Mouse (Mus musculus): ENCODE measurements around the gene Gucy2d. TPM values are rescaled to one million over a fixed set of nuclear protein-coding genes. Genes with fewer than 3 reads are reported as not detected.
A peak's percentile ranks its signal among the peaks of the same experiment; 100 is the strongest.

Gene Gucy2d
- polyA plus RNA-seq, 1 experiment: not detected

- TF ChIP-seq CTCF (IDR thresholded peaks at IDR 0.05; ENCODE audit: extremely low read depth, insufficient read depth, low read length): peak; percentile 60
- no peak for TF ChIP-seq POLR2A (IDR thresholded peaks at IDR 0.05; ENCODE audit: extremely low read depth, insufficient read depth, low read length)
- no peak overlapping the region for H3K4me3 ChIP-seq (ENCODE audit: insufficient read depth, low read length)
- H3K4me1 ChIP-seq (ENCODE audit: control insufficient read depth, insufficient read depth, low read length): no peaks in the 10 kb centered on the region
These were observed 2.6 kb upstream of the Gucy2d start for GRCm38 (mm10) chr7:98437629-98438028.

GRCm38 (mm10) chr7:98446873-98447272 is 6.7 kb downstream of the Gucy2d start:
- Histone ChIP-seq H3K4me3 (ENCODE audit: insufficient read depth, low read length) (no peak overlapping the region), H3K4me1 (ENCODE audit: control insufficient read depth, insufficient read depth, low read length) (no peaks in the 10 kb centered on the region), H3K27ac (ENCODE audit: insufficient read depth, low read length) (no peak overlapping the region)
- TF ChIP-seq CTCF (IDR thresholded peaks at IDR 0.05; ENCODE audit: extremely low read depth, insufficient read depth, low read length) (no peak), POLR2A (IDR thresholded peaks at IDR 0.05; ENCODE audit: extremely low read depth, insufficient read depth, low read length) (no peak)

More at GRCm38 (mm10) chr7:98437629-98438028, 2.6 kb upstream of the Gucy2d start:
- no peak overlapping the region for H3K27ac ChIP-seq (ENCODE audit: insufficient read depth, low read length)

GRCm38 (mm10) chr7:98447585-98448308 is 7.5 kb downstream of the Gucy2d start:
- peak; percentile 44 for TF ChIP-seq CTCF (IDR thresholded peaks at IDR 0.05; ENCODE audit: extremely low read depth, insufficient read depth, low read length)
- no peak for TF ChIP-seq POLR2A (IDR thresholded peaks at IDR 0.05; ENCODE audit: extremely low read depth, insufficient read depth, low read length)
- no peak overlapping the region for H3K27ac ChIP-seq (ENCODE audit: insufficient read depth, low read length)
- H3K4me3 ChIP-seq (ENCODE audit: insufficient read depth, low read length): no peak overlapping the region
- H3K4me1 ChIP-seq (ENCODE audit: control insufficient read depth, insufficient read depth, low read length): no peaks in the 10 kb centered on the region

- TF ChIP-seq POLR2A (IDR thresholded peaks at IDR 0.05; ENCODE audit: extremely low read depth, insufficient read depth, low read length) (no peak), CTCF (IDR thresholded peaks at IDR 0.05; ENCODE audit: extremely low read depth, insufficient read depth, low read length) (no peak)
- no peak overlapping the region for H3K27ac ChIP-seq (ENCODE audit: insufficient read depth, low read length)
- H3K4me1 ChIP-seq (ENCODE audit: control insufficient read depth, insufficient read depth, low read length): no peaks in the 10 kb centered on the region
- no peak overlapping the region for H3K4me3 ChIP-seq (ENCODE audit: insufficient read depth, low read length)
These were observed 8.1 kb downstream of the Gucy2d start for GRCm38 (mm10) chr7:98448309-98448630.

GRCm38 (mm10) chr7:98449696-98450095 is 9.5 kb downstream of the Gucy2d start:
- TF ChIP-seq POLR2A (IDR thresholded peaks at IDR 0.05; ENCODE audit: extremely low read depth, insufficient read depth, low read length) (no peak), CTCF (IDR thresholded peaks at IDR 0.05; ENCODE audit: extremely low read depth, insufficient read depth, low read length) (no peak)
- H3K4me3 ChIP-seq (ENCODE audit: insufficient read depth, low read length): no peak overlapping the region
- H3K27ac ChIP-seq (ENCODE audit: insufficient read depth, low read length): no peak overlapping the region
- no peaks in the 10 kb centered on the region for H3K4me1 ChIP-seq (ENCODE audit: control insufficient read depth, insufficient read depth, low read length)

GRCm38 (mm10) chr7:98454397-98455120 is 14.3 kb downstream of the Gucy2d start:
- no peak for TF ChIP-seq POLR2A (IDR thresholded peaks at IDR 0.05; ENCODE audit: extremely low read depth, insufficient read depth, low read length)
- no peak for TF ChIP-seq CTCF (IDR thresholded peaks at IDR 0.05; ENCODE audit: extremely low read depth, insufficient read depth, low read length)
- no peak overlapping the region for H3K27ac ChIP-seq (ENCODE audit: insufficient read depth, low read length)
- no peaks in the 10 kb centered on the region for H3K4me1 ChIP-seq (ENCODE audit: control insufficient read depth, insufficient read depth, low read length)
- H3K4me3 ChIP-seq (ENCODE audit: insufficient read depth, low read length): no peak overlapping the region

- Histone ChIP-seq H3K4me3 (ENCODE audit: insufficient read depth, low read length) (no peak overlapping the region), H3K27ac (ENCODE audit: insufficient read depth, low read length) (no peak overlapping the region), H3K4me1 (ENCODE audit: control insufficient read depth, insufficient read depth, low read length) (no peaks in the 10 kb centered on the region)
- TF ChIP-seq CTCF (IDR thresholded peaks at IDR 0.05; ENCODE audit: extremely low read depth, insufficient read depth, low read length) (no peak), POLR2A (IDR thresholded peaks at IDR 0.05; ENCODE audit: extremely low read depth, insufficient read depth, low read length) (no peak)
These were observed 20.1 kb downstream of the Gucy2d start for GRCm38 (mm10) chr7:98460319-98460718.

GRCm38 (mm10) chr7:98469089-98469488 is 28.9 kb downstream of the Gucy2d start:
- TF ChIP-seq CTCF (IDR thresholded peaks at IDR 0.05; ENCODE audit: extremely low read depth, insufficient read depth, low read length) (no peak), POLR2A (IDR thresholded peaks at IDR 0.05; ENCODE audit: extremely low read depth, insufficient read depth, low read length) (no peak)
- H3K4me3 ChIP-seq (ENCODE audit: insufficient read depth, low read length): no peak overlapping the region
- H3K4me1 ChIP-seq (ENCODE audit: control insufficient read depth, insufficient read depth, low read length): no peaks in the 10 kb centered on the region
- no peak overlapping the region for H3K27ac ChIP-seq (ENCODE audit: insufficient read depth, low read length)

GRCm38 (mm10) chr7:98472529-98472928 is 32.3 kb downstream of the Gucy2d start:
- no peak overlapping the region for H3K27ac ChIP-seq (ENCODE audit: insufficient read depth, low read length)
- no peak overlapping the region for H3K4me3 ChIP-seq (ENCODE audit: insufficient read depth, low read length)
- TF ChIP-seq POLR2A (IDR thresholded peaks at IDR 0.05; ENCODE audit: extremely low read depth, insufficient read depth, low read length) (no peak), CTCF (IDR thresholded peaks at IDR 0.05; ENCODE audit: extremely low read depth, insufficient read depth, low read length) (no peak)
- H3K4me1 ChIP-seq (ENCODE audit: control insufficient read depth, insufficient read depth, low read length): no peaks in the 10 kb centered on the region

- TF ChIP-seq POLR2A (IDR thresholded peaks at IDR 0.05; ENCODE audit: extremely low read depth, insufficient read depth, low read length): no peak
- TF ChIP-seq CTCF (IDR thresholded peaks at IDR 0.05; ENCODE audit: extremely low read depth, insufficient read depth, low read length): no peak
- Histone ChIP-seq H3K27ac (ENCODE audit: insufficient read depth, low read length) (no peak overlapping the region), H3K4me1 (ENCODE audit: control insufficient read depth, insufficient read depth, low read length) (no peaks in the 10 kb centered on the region), H3K4me3 (ENCODE audit: insufficient read depth, low read length) (no peak overlapping the region)
These were observed 34.3 kb downstream of the Gucy2d start for GRCm38 (mm10) chr7:98474558-98474957.

Measured in cortical plate, adult 2 months (tissue).